Mouse (Mus musculus): ENCODE results near the gene Kif5c.
A peak's percentile ranks its signal among the peaks of the same experiment; 100 is the strongest.

The Kif5c gene

GRCm38 (mm10) chr2:49618829-49619718, at the start of gene Kif5c:
Gene Kif5c, plus strand, starts transcription at chr2:49619298.
- peak; percentile 95 for ATAC-seq (ENCODE audit: insufficient number of reproducible peaks, low FRiP score, low TSS enrichment)

DNA sequence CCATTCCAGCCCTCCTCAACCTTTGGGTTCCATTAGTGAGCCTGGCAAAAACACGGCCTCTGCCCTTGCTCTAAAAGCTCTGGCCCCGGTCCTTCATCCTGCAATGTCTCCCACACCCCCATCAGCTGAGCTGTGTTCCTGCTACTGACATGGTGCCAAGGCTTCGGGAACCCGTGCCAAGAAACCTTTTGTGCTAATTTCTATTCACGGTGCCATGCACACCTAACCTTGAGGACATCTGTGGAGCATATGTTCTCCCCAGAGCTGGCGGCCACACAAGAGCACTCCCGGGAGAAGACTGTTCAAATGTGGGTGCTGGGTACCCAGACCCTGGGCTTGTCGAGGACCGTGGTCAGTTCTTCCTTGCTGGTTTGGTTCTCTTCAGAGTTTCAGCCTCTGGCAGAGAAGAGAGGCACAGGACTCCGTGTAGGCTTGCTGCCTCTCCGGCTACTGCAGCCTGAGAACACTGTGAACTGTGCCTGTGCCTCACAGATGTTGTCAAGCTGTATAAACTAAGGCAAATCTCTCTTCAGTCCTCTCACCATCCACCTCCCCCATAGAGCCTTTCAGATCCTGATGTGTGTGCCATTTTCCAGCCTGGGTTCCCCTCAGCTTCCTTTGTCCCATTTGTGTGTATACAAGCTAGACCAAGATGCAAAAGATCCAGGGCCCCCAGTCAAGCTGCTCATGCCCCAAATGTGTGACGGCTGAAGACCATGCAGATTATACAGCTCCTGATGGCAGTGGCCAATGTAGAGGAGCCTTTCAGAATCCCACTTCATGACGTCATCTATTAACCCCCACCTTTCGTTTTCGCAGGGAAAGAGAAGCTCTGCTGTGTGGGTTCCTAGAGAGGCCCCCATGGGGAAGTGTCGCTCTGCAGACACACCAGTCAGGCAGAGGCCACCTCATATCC, 49.0 kb upstream of the Kif5c start:
- peak; percentile 90 for ATAC-seq (ENCODE audit: insufficient number of reproducible peaks, low FRiP score, low TSS enrichment)

DNA sequence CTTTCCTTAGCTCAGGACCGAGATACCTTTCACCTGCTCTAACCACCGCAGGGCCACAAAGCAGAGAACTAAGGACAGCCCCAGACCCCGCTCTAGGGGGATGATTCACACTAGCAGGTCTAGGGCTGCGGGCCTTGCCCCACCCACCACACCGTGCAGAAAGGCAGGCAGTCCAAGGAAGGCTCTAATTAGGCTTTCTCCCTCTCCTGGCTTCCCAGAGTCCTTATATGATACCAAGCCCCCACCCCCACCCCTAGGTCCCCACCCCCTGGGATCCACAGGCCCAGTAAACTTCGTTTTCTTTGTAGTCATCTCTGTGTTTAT, 48.4 kb upstream of the Kif5c start:
- ATAC-seq (ENCODE audit: insufficient number of reproducible peaks, low FRiP score, low TSS enrichment) = 0 out of 2 replicates have a peak, but pooled peaks have one; percentile 2

- ATAC-seq (ENCODE audit: insufficient number of reproducible peaks, low FRiP score, low TSS enrichment) = no peak
Measured at GRCm38 (mm10) chr2:49571159-49571920, 47.8 kb upstream of the Kif5c start.

- ATAC-seq (ENCODE audit: insufficient number of reproducible peaks, low FRiP score, low TSS enrichment) = no peak
Measured at GRCm38 (mm10) chr2:49572111-49572642, 46.9 kb upstream of the Kif5c start.

DNA sequence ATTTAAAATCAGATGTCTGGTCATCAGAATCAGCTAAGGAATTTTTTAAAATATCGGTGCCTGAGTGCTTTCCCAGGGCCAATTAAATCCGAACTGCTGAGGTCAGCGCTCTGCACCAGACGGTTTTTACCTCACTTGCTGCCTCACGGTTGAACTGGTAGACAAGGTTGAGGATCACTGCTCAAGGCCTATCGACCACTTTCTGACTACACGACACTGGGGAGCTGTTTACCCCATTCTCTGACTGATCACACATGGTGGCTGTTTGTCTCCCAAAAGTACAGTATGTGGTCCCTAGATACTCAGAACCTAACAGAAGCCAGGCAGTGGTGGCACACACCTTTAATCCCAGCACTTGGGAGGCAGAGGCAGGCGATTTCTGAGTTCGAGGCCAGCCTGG, 46.4 kb upstream of the Kif5c start:
- ATAC-seq (ENCODE audit: insufficient number of reproducible peaks, low FRiP score, low TSS enrichment) = no peak

GRCm38 (mm10) chr2:49573282-49573681, 45.8 kb upstream of the Kif5c start:
- no peak for ATAC-seq (ENCODE audit: insufficient number of reproducible peaks, low FRiP score, low TSS enrichment)

- no peak for ATAC-seq (ENCODE audit: insufficient number of reproducible peaks, low FRiP score, low TSS enrichment)
Measured at GRCm38 (mm10) chr2:49580585-49580984, 38.5 kb upstream of the Kif5c start.

- ATAC-seq (ENCODE audit: insufficient number of reproducible peaks, low FRiP score, low TSS enrichment) = no peak
Measured at GRCm38 (mm10) chr2:49582546-49582945, 36.6 kb upstream of the Kif5c start.

DNA sequence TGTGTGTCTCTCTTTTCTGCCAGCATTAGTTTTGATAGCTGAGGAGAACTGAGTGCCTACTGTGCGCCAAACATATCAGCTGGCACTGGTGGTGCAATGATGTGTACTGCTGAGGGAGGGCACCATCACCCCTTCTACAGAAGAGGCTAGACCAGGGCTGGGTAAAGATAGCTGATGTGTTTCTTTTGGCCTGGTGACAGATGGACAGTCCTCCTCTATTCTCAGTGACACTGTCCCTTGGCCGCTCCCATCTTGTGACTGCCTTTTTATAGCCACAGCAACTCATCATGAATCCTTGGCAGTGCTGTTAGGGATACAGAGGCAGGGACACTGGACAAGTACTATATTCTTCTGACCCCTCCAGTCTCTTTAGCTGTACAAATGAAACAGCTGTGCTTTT, 35.8 kb upstream of the Kif5c start:
- no peak for ATAC-seq (ENCODE audit: insufficient number of reproducible peaks, low FRiP score, low TSS enrichment)

DNA sequence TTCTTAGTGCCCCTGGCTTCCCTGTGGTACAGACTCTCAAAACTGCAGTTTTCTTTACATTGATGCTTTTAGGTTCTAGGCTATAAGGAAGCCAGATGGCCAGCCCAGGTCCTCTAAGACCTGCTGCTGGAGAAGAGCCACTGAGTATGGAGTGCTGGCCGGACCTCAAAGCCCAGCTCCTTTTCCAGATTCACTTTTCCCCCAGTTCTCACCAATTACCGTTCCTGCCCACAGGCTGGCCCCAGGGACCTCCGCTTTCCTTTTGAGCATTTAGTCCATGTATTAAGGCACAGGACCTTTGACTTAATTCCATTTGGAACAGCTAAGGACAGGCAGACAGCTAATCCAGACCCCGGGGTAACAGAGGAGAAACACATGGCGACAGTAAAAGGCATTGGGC, 28.6 kb upstream of the Kif5c start:
- peak; percentile 56; the same call in 1 of the 2 replicates for ATAC-seq (ENCODE audit: insufficient number of reproducible peaks, low FRiP score, low TSS enrichment)

DNA sequence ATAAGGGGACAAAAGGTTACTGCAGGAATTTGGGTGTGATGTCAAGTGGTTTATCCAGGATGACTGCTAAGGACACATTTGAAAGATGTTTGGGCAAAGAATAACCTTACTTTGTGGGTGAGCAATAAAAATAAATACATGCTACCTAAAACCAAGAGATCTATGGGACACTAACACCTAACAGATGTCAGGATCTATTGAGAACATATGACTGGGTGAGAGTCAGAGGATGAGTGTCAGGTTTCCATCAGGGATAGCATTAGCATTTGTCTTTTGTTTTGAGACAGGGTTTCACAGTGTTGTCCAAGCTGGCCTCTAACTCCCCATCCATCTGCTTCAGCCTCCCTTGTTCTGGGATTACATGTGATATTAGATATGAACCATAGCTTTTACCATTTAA, 26.2 kb upstream of the Kif5c start:
- ATAC-seq (ENCODE audit: insufficient number of reproducible peaks, low FRiP score, low TSS enrichment) = no peak

- peak; percentile 68 for ATAC-seq (ENCODE audit: insufficient number of reproducible peaks, low FRiP score, low TSS enrichment)
Measured at GRCm38 (mm10) chr2:49594886-49595285, 24.2 kb upstream of the Kif5c start.

- peak; percentile 70 for ATAC-seq (ENCODE audit: insufficient number of reproducible peaks, low FRiP score, low TSS enrichment)
Measured at GRCm38 (mm10) chr2:49596318-49596717, 22.8 kb upstream of the Kif5c start.

DNA sequence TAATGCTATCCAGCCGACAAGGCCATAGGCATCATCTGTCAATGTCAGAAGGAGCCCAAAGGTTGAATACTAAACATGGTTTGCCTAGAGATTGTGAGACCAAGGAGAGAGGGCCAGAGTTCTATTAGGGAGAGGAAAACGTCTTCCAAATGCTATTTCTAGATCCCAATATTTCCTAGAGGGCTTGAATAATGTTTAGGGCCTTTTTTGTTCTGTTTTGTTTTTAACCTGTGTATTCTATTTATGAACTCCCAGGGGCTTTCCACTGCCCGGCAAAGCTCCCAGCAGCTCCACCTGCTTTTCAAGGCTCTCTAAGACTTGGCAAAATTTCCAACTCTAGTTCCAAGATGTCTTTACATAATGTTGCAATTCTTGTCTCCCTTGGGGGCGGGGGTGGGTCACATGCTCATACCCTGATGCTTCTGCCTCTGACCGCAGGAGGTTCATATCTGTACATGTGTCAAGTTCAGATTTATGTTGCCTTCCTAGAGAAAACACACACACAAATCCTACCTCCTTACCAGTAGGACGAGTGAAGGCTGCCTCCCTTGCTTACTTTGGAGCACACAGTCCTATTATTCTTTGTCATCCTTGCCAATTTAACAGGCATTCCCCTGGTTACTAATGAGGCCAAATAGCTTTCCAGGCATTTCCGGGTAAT, 18.9 kb upstream of the Kif5c start:
- ATAC-seq (ENCODE audit: insufficient number of reproducible peaks, low FRiP score, low TSS enrichment) = no peak

DNA sequence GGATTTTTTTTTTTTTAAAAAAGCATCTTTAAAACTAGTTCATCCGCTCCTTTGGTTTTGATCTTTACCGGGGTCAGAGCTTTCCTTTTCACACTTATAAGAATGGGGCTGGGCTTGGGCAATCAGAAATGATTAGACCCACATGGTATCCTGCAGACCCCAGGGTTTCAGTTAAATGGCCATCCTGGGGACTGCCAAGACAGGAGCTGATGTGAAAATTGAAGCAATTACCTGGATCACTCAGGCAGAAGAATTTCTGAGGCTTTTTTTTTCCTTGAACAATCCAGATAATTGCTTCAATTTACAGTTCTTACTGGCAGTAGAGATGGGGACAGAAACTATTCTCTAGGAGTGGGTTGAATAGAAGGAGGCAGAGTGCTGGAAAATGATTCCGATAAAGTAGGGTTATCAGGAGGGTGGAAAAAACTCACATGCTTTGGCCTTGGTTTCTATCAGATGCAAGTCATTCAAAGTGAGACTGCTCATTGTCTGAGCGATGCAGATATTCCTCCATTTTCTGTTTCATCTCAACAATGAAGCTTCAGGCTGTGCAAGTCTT, 16.2 kb upstream of the Kif5c start:
- ATAC-seq (ENCODE audit: insufficient number of reproducible peaks, low FRiP score, low TSS enrichment) = no peak

DNA sequence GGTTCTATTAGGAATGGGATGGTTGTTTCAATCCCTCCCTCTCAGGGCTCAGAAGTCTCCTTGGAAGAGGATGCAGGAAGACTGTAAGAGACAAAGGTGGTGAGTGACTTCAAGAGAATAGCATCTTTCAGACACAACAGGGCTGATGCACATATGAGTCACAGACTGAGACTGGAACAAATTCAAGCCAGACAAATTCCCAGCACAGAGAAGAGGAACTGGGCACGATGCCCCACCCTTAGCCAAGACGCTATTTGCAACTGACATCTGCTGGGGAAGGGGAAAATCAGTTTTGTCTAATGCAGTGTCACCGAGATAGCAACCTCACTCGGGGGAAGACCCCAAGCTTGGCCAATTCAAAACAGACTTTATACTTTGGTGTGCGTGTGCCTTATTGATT, 9.5 kb upstream of the Kif5c start:
- ATAC-seq (ENCODE audit: insufficient number of reproducible peaks, low FRiP score, low TSS enrichment) = no peak

- no peak for ATAC-seq (ENCODE audit: insufficient number of reproducible peaks, low FRiP score, low TSS enrichment)
Measured at GRCm38 (mm10) chr2:49616765-49617164, 2.3 kb upstream of the Kif5c start.

DNA sequence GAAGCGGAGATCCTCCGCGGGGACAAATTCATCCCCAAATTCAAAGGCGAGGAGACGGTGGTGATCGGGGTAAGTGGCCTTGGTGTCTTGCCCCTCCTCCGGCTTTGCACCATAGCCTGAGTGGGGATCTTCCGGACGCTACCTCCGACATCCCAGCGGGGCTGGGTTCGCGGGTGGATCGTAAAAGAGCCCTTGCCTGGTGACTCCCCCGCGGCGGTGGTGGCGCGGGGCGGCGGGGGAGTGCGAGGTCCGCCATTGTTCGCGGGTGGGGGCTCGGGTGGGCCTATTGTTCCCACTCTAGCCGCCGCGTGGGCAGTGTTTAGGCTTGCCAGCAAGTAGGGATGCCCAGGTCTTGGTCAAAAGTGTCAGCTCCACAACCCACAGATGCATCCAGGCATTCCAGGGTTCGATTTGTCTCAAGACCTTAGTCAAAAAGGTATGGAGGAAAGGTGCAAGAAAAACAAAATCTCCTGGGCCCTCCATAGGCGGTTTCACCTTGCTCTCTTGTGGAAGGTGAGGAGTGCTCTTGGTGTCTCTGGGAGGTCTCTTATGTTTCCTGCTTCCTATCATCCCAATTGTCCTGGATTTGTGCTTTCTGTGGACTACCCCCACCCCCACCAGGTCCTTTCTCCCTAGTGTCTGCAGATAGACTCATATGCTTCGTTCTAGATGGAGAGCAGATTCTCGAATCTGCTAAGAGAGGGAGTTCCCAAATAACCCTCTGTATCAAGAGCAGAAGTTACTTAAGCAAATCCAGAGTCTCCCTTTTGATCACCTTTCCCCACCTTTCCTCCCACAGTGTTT, 823 bp downstream of the Kif5c start:
- ATAC-seq (ENCODE audit: insufficient number of reproducible peaks, low FRiP score, low TSS enrichment) = 0 out of 2 replicates have a peak, but pooled peaks have one; percentile 7
